Mouse (Mus musculus) liver, embryonic 16.5 days (tissue): ENCODE measurements around the gene Fut2. TPM values are rescaled to one million over a fixed set of nuclear protein-coding genes. Genes with fewer than 3 reads are reported as not detected.
A peak's percentile ranks its signal among the peaks of the same experiment; 100 is the strongest.

Experiments
- ATAC-seq: fragments of 200-750 bp; cut with Nextera tagmentation; 2 replicates; pipeline ENCODE4 v1.8.0; 2017; ENCODE audit warnings: low read depth, mild to moderate bottlenecking, moderate number of reproducible peaks, moderate library complexity
- H3K27ac ChIP-seq: fragments of 300-500 bp; sonication (generic); 2 replicates; pipeline ENCODE4 v1.5.1; 2014; ENCODE audit warnings: mild to moderate bottlenecking, low read length
- H3K27me3 ChIP-seq: fragments of 300-500 bp; sonication (generic); 2 replicates; pipeline ENCODE4 v1.6.1; 2014; ENCODE audit warnings: low read depth, low read length, mixed read lengths; ENCODE audit not compliant: control insufficient read depth, insufficient read depth
- H3K36me3 ChIP-seq: fragments of 300-500 bp; sonication (generic); 2 replicates; pipeline ENCODE4 v1.6.1; 2014; ENCODE audit warnings: mild to moderate bottlenecking; ENCODE audit not compliant: control insufficient read depth, insufficient read depth
- H3K4me1 ChIP-seq: fragments of 300-500 bp; sonication (generic); 2 replicates; pipeline ENCODE4 v1.6.1; 2014; ENCODE audit warnings: low read depth, low read length, mixed read lengths; ENCODE audit not compliant: control insufficient read depth
- H3K4me2 ChIP-seq: fragments of 300-500 bp; sonication (generic); 2 replicates; pipeline ENCODE4 v1.6.1; 2014; ENCODE audit warnings: low read depth, low read length, mixed read lengths
- H3K4me3 ChIP-seq: fragments of 300-500 bp; sonication (generic); 2 replicates; pipeline ENCODE4 v1.5.1; 2014; ENCODE audit warnings: low read depth, mild to moderate bottlenecking, low read length
- H3K9ac ChIP-seq: fragments of 300-500 bp; sonication (generic); 2 replicates; pipeline ENCODE4 v1.6.1; 2014; ENCODE audit warnings: low read depth, low read length
- H3K9me3 ChIP-seq: fragments of 300-500 bp; sonication (generic); replicated peaks from 2 replicates; pipeline ENCODE4 v1.6.1; 2016; ENCODE audit warnings: low read length; ENCODE audit not compliant: control insufficient read depth
- WGBS: fragments of 180-500 bp; shearing (Covaris S2); extraction: QIAGEN DNeasy Blood & Tissue Kit; methylation state at CpG from one replicate; pipeline ENCODE4 v1.1.7; 2014; ENCODE audit not compliant: insufficient replicate concordance; 5-methylcytosine and 5-hydroxymethylcytosine counted together
- polyA plus RNA-seq: library from polyadenylated mRNA; unstranded; fragments of >200 nt; fragmentation: Nextera tagmentation; extraction: Ambion mirVana; gene quantifications from 2 replicates; pipeline ENCODE4 v1.2.1, GENCODE M21; 2015

Fut2 gene
- polyA plus RNA-seq, 1 experiment from 2014 or later: 0.08 TPM

- ATAC-seq: peak; percentile 59
- H3K36me3 ChIP-seq: no peaks in the 10 kb centered on the region
- H3K9ac ChIP-seq: peak overlapping the region; percentile 29; the same call in 1 of the 2 replicates
- peaks cover 52% of the 10 kb centered on the region for H3K4me1 ChIP-seq
- H3K27ac ChIP-seq: peak overlapping the region; percentile 18
- H3K27me3 ChIP-seq: peaks cover 25% of the 10 kb centered on the region
- peak overlapping the region; percentile 97 for H3K4me2 ChIP-seq
- H3K4me3 ChIP-seq: peak overlapping the region; percentile 66
- no peaks in the 10 kb centered on the region for H3K9me3 ChIP-seq
- under 1% methylated on average over 13 of the region's 13 CpGs for WGBS
Observed at GRCm38 (mm10) chr7:45704046-45704559, 37.9 kb upstream of the Fut2 start.

GRCm38 (mm10) chr7:45703521-45704033 is 37.4 kb upstream of the Fut2 start:
- H3K4me2 ChIP-seq: peak overlapping the region; percentile 97
- 45% methylated on average over 12 of the region's 12 CpGs for WGBS
- H3K4me3 ChIP-seq: peak overlapping the region; percentile 66; the same call in 1 of the 2 replicates
- peak overlapping the region; percentile 29; the same call in 1 of the 2 replicates for H3K9ac ChIP-seq
- ATAC-seq: no peak
- peaks cover 49% of the 10 kb centered on the region for H3K4me1 ChIP-seq
- peak overlapping the region; percentile 18 for H3K27ac ChIP-seq
- peaks cover 30% of the 10 kb centered on the region for H3K27me3 ChIP-seq
- no peaks in the 10 kb centered on the region for H3K9me3 ChIP-seq
- no peaks in the 10 kb centered on the region for H3K36me3 ChIP-seq

- Histone ChIP-seq H3K27me3 (peaks cover 35% of the 10 kb centered on the region), H3K9me3 (no peaks in the 10 kb centered on the region), H3K4me2 (no peak overlapping the region), H3K9ac (no peak overlapping the region), H3K4me1 (peaks cover 43% of the 10 kb centered on the region), H3K27ac (no peak overlapping the region), H3K36me3 (no peaks in the 10 kb centered on the region), H3K4me3 (no peak overlapping the region)
- ATAC-seq: no peak
- WGBS: 78% methylated on average over 17 of the region's 17 CpGs
Observed at GRCm38 (mm10) chr7:45702809-45703520, 36.8 kb upstream of the Fut2 start.

GRCm38 (mm10) chr7:45702316-45702715 is 36.1 kb upstream of the Fut2 start:
- peaks cover 36% of the 10 kb centered on the region for H3K4me1 ChIP-seq
- no peak overlapping the region for H3K4me3 ChIP-seq
- no peak overlapping the region for H3K27ac ChIP-seq
- peaks cover 37% of the 10 kb centered on the region for H3K27me3 ChIP-seq
- no peak overlapping the region for H3K4me2 ChIP-seq
- H3K36me3 ChIP-seq: no peaks in the 10 kb centered on the region
- no peak overlapping the region for H3K9ac ChIP-seq
- H3K9me3 ChIP-seq: no peaks in the 10 kb centered on the region
- no peak for ATAC-seq
- WGBS: 75% methylated on average over 11 of the region's 11 CpGs

- whole genome bisulfite sequencing: 75% methylated on average over 11 of the region's 11 CpGs
- no peak for ATAC-seq
- peaks cover 37% of the 10 kb centered on the region for H3K27me3 ChIP-seq
- peaks cover 29% of the 10 kb centered on the region for H3K4me1 ChIP-seq
- no peak overlapping the region for H3K9ac ChIP-seq
- H3K9me3 ChIP-seq: no peaks in the 10 kb centered on the region
- H3K4me2 ChIP-seq: no peak overlapping the region
- no peak overlapping the region for H3K27ac ChIP-seq
- H3K4me3 ChIP-seq: no peak overlapping the region
- no peaks in the 10 kb centered on the region for H3K36me3 ChIP-seq
Observed at GRCm38 (mm10) chr7:45701607-45702006, 35.4 kb upstream of the Fut2 start.

- Histone ChIP-seq H3K36me3 (no peaks in the 10 kb centered on the region), H3K4me2 (no peak overlapping the region), H3K9ac (no peak overlapping the region), H3K9me3 (no peaks in the 10 kb centered on the region), H3K4me3 (no peak overlapping the region), H3K27ac (no peak overlapping the region), H3K4me1 (peaks cover 24% of the 10 kb centered on the region), H3K27me3 (peaks cover 37% of the 10 kb centered on the region)
- no peak for ATAC-seq
- 34% methylated on average over 11 of the region's 11 CpGs for WGBS
Observed at GRCm38 (mm10) chr7:45701072-45701471, 34.9 kb upstream of the Fut2 start.

GRCm38 (mm10) chr7:45700301-45701015 is 34.3 kb upstream of the Fut2 start:
- H3K4me1 ChIP-seq: peaks cover 18% of the 10 kb centered on the region
- 4% methylated on average over 20 of the region's 20 CpGs for WGBS
- ATAC-seq: no peak
- H3K36me3 ChIP-seq: no peaks in the 10 kb centered on the region
- H3K9me3 ChIP-seq: no peaks in the 10 kb centered on the region
- H3K27ac ChIP-seq: no peak overlapping the region
- H3K27me3 ChIP-seq: peaks cover 37% of the 10 kb centered on the region
- no peak overlapping the region for H3K4me3 ChIP-seq
- H3K9ac ChIP-seq: no peak overlapping the region
- 0 out of 2 replicates have a peak overlapping the region, but pooled peaks have one; percentile 1 for H3K4me2 ChIP-seq

GRCm38 (mm10) chr7:45699523-45700141 is 33.4 kb upstream of the Fut2 start, which contains the start of gene Car11:
Car11 (plus strand) TSS chr7:45699843.
- H3K4me1 ChIP-seq: peaks cover 10% of the 10 kb centered on the region
- H3K27ac ChIP-seq: no peak within 1 kb of the TSS
- 5% methylated on average over 36 of the region's 36 CpGs for WGBS
- no peak within 1 kb of the TSS for H3K9ac ChIP-seq
- no peak within 1 kb of the TSS for H3K4me3 ChIP-seq
- ATAC-seq: no peak
- no peaks in the 10 kb centered on the region for H3K36me3 ChIP-seq
- 0 out of 2 replicates have a peak within 1 kb of the TSS, but pooled peaks have one; percentile 1 for H3K4me2 ChIP-seq
- H3K27me3 ChIP-seq: peaks cover 37% of the 10 kb centered on the region
- H3K9me3 ChIP-seq: no peaks in the 10 kb centered on the region
